Mouse (Mus musculus) embryonic facial prominence, embryonic 15.5 days (tissue): ENCODE data around the gene Herc2. TPM values are rescaled to one million over a fixed set of nuclear protein-coding genes. Genes with fewer than 3 reads are reported as not detected.
"Not testable (repeated sequence)": the region's sequence is repeated elsewhere in the genome, so short reads cannot be mapped to it uniquely, and the experiment has no call there.

Source experiments
- ATAC-seq: fragments of 200-750 bp; cut with Nextera tagmentation; 2 replicates; pipeline ENCODE4 v1.8.0; 2017; ENCODE audit warnings: low read depth, moderate TSS enrichment; ENCODE audit not compliant: insufficient number of reproducible peaks, low FRiP score, low TSS enrichment
- H3K27ac ChIP-seq: fragments of 300-500 bp; sonication (generic); replicated peaks from 2 replicates; pipeline ENCODE4 v1.5.1; 2015; ENCODE audit warnings: mild to moderate bottlenecking, inconsistent platforms
- H3K27me3 ChIP-seq: fragments of 300-500 bp; sonication (generic); 2 replicates; pipeline ENCODE4 v1.6.1; 2015; ENCODE audit warnings: inconsistent platforms
- H3K36me3 ChIP-seq: fragments of 300-500 bp; sonication (generic); 2 replicates; pipeline ENCODE4 v1.6.1; 2015; ENCODE audit warnings: mild to moderate bottlenecking, inconsistent platforms
- H3K4me1 ChIP-seq: fragments of 300-500 bp; sonication (generic); 2 replicates; pipeline ENCODE4 v1.6.1; 2015; ENCODE audit warnings: inconsistent platforms
- H3K4me2 ChIP-seq: fragments of 300-500 bp; sonication (generic); replicated peaks from 2 replicates; pipeline ENCODE4 v1.6.1; 2015; ENCODE audit warnings: mild to moderate bottlenecking, inconsistent platforms
- H3K4me3 ChIP-seq: fragments of 300-500 bp; sonication (generic); replicated peaks from 2 replicates; pipeline ENCODE4 v1.5.1; 2015; ENCODE audit warnings: mild to moderate bottlenecking, inconsistent platforms
- H3K9ac ChIP-seq: fragments of 300-500 bp; sonication (generic); 2 replicates; pipeline ENCODE4 v1.6.1; 2015; ENCODE audit warnings: inconsistent platforms
- H3K9me3 ChIP-seq: fragments of 300-500 bp; sonication (generic); replicated peaks from 2 replicates; pipeline ENCODE4 v1.6.1; 2016; ENCODE audit warnings: inconsistent platforms
- WGBS: fragments of 180-500 bp; shearing (Covaris S2); methylation state at CpG from one replicate; pipeline ENCODE4 v1.1.7; 2015; 5-methylcytosine and 5-hydroxymethylcytosine counted together
- polyA plus RNA-seq: library from polyadenylated mRNA; unstranded; fragments of >200 nt; fragmentation: Nextera tagmentation; extraction: Ambion mirVana; gene quantifications from 2 replicates; pipeline ENCODE4 v1.2.1, GENCODE M21; 2015

Herc2 gene
- 22.3 and 26.4 TPM in 2 replicates for polyA plus RNA-seq

DNA sequence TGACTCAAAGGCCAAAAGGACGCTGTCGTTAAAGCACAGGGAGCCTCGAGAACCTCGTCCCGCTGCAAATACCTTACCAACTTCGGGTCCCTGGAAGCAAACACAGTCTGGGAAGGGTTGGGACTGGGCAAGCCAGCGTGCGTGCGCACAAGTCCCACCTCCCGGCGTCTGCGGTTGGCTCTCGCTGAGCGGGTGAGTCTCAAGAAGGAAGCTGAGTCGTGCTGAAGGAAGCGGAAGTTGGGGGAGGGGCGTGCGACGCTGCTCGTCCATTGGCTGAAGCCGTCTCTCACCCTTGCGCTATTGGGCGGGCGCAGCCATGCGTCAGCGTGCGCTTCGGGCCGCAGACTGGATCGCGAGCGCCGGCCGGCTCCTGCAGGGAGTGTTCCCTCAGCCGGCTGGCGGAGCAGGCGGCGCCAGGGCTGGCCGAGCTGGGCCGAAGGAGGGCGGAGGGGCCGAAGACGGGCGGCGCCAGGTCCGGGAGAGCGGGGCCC lies at the start of gene Herc2:
Gene Herc2, plus strand, starts transcription at position 366 of the 491 bp plus-strand sequence.
- Histone ChIP-seq H3K4me1 (peaks cover 12% of the 10 kb centered on the region), H3K4me3 (peak within 1 kb of the TSS; percentile 85), H3K27ac (peak within 1 kb of the TSS; percentile 91), H3K27me3 (no peaks in the 10 kb centered on the region), H3K9ac (peak within 1 kb of the TSS; percentile 77), H3K36me3 (no peaks in the 10 kb centered on the region), H3K9me3 (no peaks in the 10 kb centered on the region), H3K4me2 (peak within 1 kb of the TSS; percentile 68)
- ATAC-seq, result peak; percentile 99
- under 1% methylated on average over 47 of the region's 47 CpGs for WGBS

DNA sequence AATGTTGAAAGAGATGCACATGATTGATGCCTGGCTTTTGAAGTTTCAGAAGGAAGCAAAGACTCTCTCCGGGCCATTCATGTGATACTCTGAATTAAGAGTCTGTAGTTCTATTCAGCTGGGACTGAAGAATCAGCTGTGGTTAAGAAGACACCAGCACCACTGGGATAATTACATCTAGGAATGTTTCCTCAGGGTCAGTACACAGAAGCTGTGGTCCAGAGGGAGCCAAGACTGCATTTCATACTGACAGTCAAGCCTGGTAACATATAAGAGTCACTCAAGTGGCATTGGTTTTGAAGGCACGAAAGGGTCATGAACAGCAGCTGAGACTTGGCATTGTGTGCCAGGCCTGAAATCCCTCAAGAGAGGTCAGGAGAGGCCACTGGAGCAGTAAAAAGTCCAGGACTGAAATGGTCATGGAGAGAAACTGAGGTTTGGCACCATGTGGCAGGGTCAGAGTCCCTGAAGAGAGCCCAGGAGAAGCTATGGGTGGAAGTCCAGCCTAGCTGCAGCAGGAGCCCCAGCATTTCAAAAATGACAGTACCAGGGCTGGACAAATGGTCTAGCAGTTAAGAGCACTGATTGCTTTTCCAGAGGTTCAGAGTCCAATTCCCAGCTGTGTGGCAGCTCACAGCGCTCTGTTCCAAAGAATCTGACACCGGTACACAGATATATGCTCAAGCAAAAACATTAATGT lies 39.5 kb upstream of the Herc2 start:
- no peak overlapping the region for H3K27ac ChIP-seq
- 73% methylated on average over 4 of the region's 4 CpGs for WGBS
- ATAC-seq, result no peak

DNA sequence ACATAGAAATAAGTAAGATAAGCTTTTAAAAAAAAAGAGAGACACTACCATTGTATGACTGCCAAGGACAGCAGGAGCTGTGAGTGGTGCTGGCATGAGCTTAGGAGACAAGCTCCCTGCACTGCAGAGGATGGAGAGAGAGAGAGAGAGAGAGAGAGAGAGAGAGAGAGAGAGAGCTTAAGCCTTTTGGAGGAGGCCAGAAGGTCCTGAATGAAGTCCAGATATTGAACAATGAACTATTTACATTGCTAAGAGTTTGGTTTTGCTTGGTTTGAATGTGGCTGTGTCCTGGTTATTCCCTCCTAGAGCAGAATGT lies 39.0 kb upstream of the Herc2 start:
- no peak for ATAC-seq
- H3K27me3 ChIP-seq, result no peaks in the 10 kb centered on the region
- peaks cover 4% of the 10 kb centered on the region; the same call in 1 of the 2 replicates for H3K4me1 ChIP-seq
- H3K4me3 ChIP-seq, result no peak overlapping the region
- H3K36me3 ChIP-seq, result no peaks in the 10 kb centered on the region
- no peak overlapping the region for H3K9ac ChIP-seq
- no peak overlapping the region for H3K4me2 ChIP-seq
- H3K27ac ChIP-seq, result no peak overlapping the region
- H3K9me3 ChIP-seq, result no peaks in the 10 kb centered on the region

More for the DNA sequence above, 39.5 kb upstream of the Herc2 start:
- Histone ChIP-seq H3K4me1 (peaks cover 4% of the 10 kb centered on the region; the same call in 1 of the 2 replicates), H3K9ac (no peak overlapping the region), H3K27me3 (no peaks in the 10 kb centered on the region), H3K4me2 (no peak overlapping the region), H3K4me3 (no peak overlapping the region), H3K36me3 (no peaks in the 10 kb centered on the region), H3K9me3 (no peaks in the 10 kb centered on the region)

DNA sequence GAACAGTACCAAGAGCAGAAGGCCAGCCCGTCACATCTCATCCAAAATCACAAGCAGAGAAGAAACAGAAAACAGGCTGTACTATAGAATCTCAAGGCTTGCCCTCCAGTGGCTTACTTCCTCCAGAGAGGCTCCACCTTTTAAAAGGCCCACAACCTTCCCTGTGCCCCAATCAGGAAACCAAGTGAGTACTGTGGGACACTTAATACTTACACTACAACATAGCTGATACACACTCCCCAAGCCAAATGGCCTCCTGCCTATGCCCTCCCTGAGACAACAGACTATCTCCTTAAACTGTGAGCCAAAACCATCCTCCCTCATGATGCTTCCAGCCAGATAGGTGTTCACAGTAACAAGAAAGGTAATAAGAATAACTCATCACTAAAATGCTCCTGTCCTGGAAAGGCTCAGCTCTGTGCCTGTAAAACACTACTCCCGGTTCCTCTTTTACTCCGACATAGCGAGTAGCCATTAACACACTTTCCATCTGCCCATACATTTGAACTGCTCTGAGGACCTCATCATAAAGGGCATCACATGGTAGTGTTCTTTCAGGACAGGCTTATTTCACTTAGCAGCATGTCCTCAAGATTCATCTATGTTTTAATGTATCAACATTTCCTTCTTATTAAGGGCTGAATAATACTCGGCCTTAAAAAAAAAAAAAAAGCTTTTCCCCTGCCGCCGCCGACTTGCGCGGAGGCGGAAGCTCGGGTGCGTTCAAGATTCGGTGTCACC lies 36.6 kb upstream of the Herc2 start:
- H3K4me1 ChIP-seq, result peaks cover 6% of the 10 kb centered on the region

DNA sequence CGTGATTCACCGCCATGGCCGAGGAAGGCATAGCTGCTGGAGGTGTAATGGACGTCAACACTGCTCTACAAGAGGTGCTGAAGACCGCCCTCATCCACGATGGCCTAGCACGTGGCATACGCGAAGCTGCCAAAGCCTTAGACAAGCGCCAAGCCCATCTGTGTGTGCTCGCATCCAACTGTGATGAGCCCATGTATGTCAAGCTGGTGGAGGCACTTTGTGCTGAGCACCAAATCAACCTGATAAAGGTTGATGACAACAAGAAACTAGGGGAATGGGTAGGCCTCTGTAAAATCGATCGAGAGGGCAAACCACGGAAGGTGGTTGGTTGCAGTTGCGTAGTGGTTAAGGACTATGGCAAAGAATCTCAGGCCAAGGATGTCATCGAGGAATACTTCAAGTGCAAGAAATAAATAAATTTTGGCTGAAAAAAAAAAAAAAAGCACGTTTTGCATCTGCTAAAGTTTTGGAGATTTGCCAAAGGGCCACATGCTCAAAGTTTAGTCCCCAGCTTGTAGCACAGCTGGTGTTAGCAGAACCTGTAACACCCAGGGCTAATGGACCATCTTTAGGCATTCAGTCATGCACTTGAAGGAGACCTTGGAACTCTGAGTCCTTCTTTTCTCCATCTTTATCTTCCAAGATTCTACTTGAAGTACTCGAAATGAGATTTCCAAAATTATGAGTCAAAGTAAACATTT lies 35.8 kb upstream of the Herc2 start:
- not testable (repeated sequence) for H3K9me3 ChIP-seq, ATAC-seq, H3K36me3 ChIP-seq, H3K27me3 ChIP-seq, H3K27ac ChIP-seq, H3K4me2 ChIP-seq, H3K4me3 ChIP-seq, H3K9ac ChIP-seq
- WGBS, result 85% methylated on average over 7 of the region's 18 CpGs
- peaks cover 11% of the 10 kb centered on the region for H3K4me1 ChIP-seq

More for the DNA sequence above, 36.6 kb upstream of the Herc2 start:
- H3K27ac ChIP-seq, result no peak overlapping the region
- H3K9ac ChIP-seq, result no peak overlapping the region
- no peak overlapping the region for H3K4me3 ChIP-seq
- WGBS, result 95% methylated on average over 14 of the region's 14 CpGs
- H3K9me3 ChIP-seq, result no peaks in the 10 kb centered on the region
- no peak overlapping the region for H3K4me2 ChIP-seq
- ATAC-seq, result no peak
- no peaks in the 10 kb centered on the region for H3K36me3 ChIP-seq
- H3K27me3 ChIP-seq, result no peaks in the 10 kb centered on the region

DNA sequence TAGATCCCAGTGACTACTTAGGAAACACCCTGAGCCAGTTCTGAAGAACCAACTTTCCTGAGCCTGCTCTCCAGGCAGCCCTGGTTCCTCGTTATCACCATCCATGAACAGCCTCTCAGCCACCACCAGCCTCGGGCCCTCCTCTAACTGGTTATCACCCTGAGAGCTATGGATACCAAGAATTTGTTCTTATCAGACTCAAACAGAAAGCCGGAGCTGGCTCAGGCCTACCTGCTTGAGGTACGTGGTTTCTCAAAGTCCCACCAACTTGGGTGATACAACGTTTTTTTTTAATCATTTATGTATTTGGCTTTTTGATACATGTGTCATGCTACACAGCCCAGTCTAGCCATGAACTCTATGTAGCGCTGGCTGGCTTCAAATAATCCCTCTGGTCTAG lies 34.8 kb upstream of the Herc2 start:
- ATAC-seq, result no peak
- H3K4me1 ChIP-seq, result peaks cover 14% of the 10 kb centered on the region
- H3K36me3 ChIP-seq, result no peaks in the 10 kb centered on the region
- no peaks in the 10 kb centered on the region for H3K27me3 ChIP-seq
- H3K4me3 ChIP-seq, result no peak overlapping the region
- no peak overlapping the region for H3K27ac ChIP-seq
- no peak overlapping the region for H3K4me2 ChIP-seq
- 83% methylated on average over 6 of the region's 6 CpGs for WGBS
- no peak overlapping the region for H3K9ac ChIP-seq
- H3K9me3 ChIP-seq, result no peaks in the 10 kb centered on the region

DNA sequence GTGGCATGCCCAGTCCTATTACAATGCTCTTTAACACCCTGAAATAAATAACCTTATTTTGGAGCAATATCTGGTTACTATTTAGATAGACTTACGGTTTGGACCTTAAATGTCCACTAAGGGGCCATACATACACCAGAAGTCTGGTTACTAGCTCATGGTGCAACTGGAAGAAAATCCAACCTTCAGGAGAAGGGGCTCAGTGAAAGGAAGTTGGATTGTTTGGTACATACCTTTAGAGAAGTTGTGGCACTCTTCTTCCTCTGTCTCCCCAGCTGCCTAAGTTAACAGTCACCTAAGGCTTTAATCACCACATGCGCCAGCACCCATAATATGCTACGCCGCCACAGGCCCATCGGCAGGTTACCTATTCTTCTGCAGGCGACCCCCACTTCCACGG lies 34.2 kb upstream of the Herc2 start:
- H3K36me3 ChIP-seq, result no peaks in the 10 kb centered on the region
- H3K4me3 ChIP-seq, result no peak overlapping the region
- no peaks in the 10 kb centered on the region for H3K9me3 ChIP-seq
- H3K4me2 ChIP-seq, result no peak overlapping the region
- no peak overlapping the region for H3K27ac ChIP-seq
- H3K9ac ChIP-seq, result no peak overlapping the region
- H3K27me3 ChIP-seq, result no peaks in the 10 kb centered on the region
- no peak for ATAC-seq
- H3K4me1 ChIP-seq, result peaks cover 11% of the 10 kb centered on the region
- WGBS, result 94% methylated on average over 7 of the region's 7 CpGs

DNA sequence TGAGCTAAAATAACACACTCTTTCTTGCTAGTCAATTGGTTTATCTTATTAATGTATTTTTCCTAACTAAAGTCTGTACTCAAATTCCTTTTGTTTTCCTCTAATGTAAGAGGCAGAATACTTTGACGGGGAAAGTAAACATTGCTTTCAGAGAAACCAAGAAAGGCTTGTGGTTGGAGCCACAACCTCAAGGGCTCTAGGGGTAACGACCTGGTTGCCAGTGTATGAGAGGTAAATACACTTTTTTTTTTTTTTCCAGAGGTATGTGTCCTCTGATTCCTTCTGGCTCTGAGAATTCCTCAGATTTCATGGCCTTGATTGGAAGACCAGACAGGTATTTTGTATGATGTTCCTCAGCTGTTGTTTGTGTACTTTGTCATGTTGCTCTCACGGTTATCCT lies 32.2 kb upstream of the Herc2 start:
- H3K4me3 ChIP-seq, result no peak overlapping the region
- no peak overlapping the region for H3K4me2 ChIP-seq
- H3K36me3 ChIP-seq, result no peaks in the 10 kb centered on the region
- no peaks in the 10 kb centered on the region for H3K9me3 ChIP-seq
- no peaks in the 10 kb centered on the region for H3K27me3 ChIP-seq
- no peak overlapping the region for H3K27ac ChIP-seq
- no peak overlapping the region for H3K9ac ChIP-seq
- H3K4me1 ChIP-seq, result peaks cover 10% of the 10 kb centered on the region
- 55% methylated on average over 3 of the region's 3 CpGs for WGBS
- no peak for ATAC-seq

DNA sequence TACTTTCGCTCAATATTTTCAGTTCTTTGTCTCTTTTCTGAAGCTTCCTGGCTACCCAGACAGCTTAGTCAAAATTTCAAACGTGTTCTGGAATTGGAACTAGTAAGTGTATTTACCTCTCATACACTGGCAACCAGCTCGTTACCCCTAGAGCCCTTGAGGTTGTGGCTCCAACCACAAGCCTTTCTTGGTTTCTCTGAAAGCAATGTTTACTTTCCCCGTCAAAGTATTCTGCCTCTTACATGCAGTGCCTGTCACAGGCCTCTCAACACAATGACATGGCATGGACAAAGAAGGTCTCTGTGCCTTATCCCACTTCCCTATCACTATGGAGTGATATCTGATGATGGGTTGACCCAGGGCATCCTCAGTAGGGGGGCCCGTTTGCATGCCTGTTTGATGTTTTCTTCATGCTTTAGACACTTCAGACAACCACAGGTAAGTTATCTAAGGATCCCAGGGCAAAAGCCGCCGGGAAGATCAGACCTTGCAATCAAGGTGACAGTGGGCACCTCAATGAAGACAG lies 31.5 kb upstream of the Herc2 start:
- ATAC-seq, result no peak
- WGBS, result 23% methylated on average over 7 of the region's 7 CpGs
- no peaks in the 10 kb centered on the region for H3K9me3 ChIP-seq
- no peaks in the 10 kb centered on the region for H3K27me3 ChIP-seq
- H3K9ac ChIP-seq, result no peak overlapping the region; the same call in 1 of the 2 replicates
- peaks cover 10% of the 10 kb centered on the region for H3K4me1 ChIP-seq
- H3K36me3 ChIP-seq, result no peaks in the 10 kb centered on the region
- H3K4me3 ChIP-seq, result peak overlapping the region; percentile 82
- H3K27ac ChIP-seq, result peak overlapping the region; percentile 80
- H3K4me2 ChIP-seq, result peak overlapping the region; percentile 87

DNA sequence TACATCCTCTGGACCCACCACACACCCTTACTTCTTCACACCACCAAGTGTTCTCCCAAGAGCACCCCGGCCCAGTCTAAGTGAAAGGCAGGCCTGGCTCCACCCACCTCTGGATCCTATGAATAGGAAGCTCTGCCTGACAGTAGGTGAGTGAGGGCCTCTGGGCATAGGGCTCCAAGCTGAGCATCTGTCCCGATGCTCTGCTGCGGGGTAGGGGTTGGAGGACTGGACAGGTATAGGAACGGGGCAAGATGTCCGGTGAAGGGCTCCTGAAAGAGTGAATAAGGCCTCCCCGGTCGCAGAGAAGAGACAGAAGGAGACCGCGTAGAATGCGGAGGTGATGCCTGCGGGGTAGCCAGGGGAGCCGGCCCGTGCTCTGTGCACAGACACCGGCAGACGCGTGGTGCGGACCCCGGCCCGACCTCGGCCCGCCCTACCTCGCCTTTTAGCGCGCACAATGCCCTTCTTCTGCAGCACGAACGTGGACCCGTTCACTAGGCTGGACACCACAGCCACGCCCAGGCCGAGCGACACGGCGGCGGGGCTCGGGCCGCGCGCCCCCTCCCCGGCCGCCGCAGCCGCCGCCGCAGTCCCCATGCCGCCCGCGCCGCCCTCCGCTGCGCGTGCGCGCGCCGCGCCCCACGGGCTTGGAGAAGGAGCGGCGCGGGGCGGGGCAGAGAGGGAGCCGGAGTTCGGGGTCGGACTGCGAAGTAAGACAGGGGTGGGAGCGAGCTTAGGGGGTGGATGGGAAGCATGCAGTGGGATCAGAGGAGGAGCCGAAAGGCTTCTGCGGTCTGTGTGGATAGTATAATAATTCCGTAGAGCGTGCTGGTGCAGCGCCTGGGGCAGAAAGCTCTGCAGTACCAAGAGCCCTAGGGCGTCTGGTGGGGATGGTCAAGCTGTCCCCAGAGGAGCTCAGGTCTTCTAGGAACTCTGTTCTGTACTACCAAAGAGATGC lies 30.7 kb upstream of the Herc2 start:
- peaks cover 10% of the 10 kb centered on the region for H3K4me1 ChIP-seq
- ATAC-seq, result peak; percentile 91
- H3K36me3 ChIP-seq, result no peaks in the 10 kb centered on the region
- under 1% methylated on average over 71 of the region's 71 CpGs for WGBS
- H3K27ac ChIP-seq, result peak overlapping the region; percentile 80
- H3K4me3 ChIP-seq, result peak overlapping the region; percentile 82
- H3K9me3 ChIP-seq, result no peaks in the 10 kb centered on the region
- H3K4me2 ChIP-seq, result peak overlapping the region; percentile 87
- H3K27me3 ChIP-seq, result no peaks in the 10 kb centered on the region
- peak overlapping the region; percentile 70 for H3K9ac ChIP-seq
